Mouse (Mus musculus) testis, adult 2 months (tissue): ENCODE results near the gene Dchs2. TPM values are rescaled to one million over a fixed set of nuclear protein-coding genes. Genes with fewer than 3 reads are reported as not detected.
"Not testable (repeated sequence)": the region's sequence is repeated elsewhere in the genome, so short reads cannot be mapped to it uniquely, and the experiment has no call there.

Experiments
- H3K27ac ChIP-seq: fragments of 200-500 bp; 2 replicates; pipeline ENCODE4 v1.5.1; 2012; ENCODE audit warnings: low read depth, low read length; ENCODE audit not compliant: control insufficient read depth, insufficient read depth
- H3K27me3 ChIP-seq: fragments of 200-500 bp; 2 replicates; pipeline ENCODE4 v1.6.1; 2012; ENCODE audit warnings: mild to moderate bottlenecking, low read length, moderate library complexity; ENCODE audit not compliant: control insufficient read depth, insufficient read depth
- H3K36me3 ChIP-seq: fragments of 200-500 bp; 2 replicates; pipeline ENCODE4 v1.6.1; 2012; ENCODE audit warnings: mild to moderate bottlenecking, low read length; ENCODE audit not compliant: control insufficient read depth, insufficient read depth
- H3K4me1 ChIP-seq: fragments of 200-500 bp; 2 replicates; pipeline ENCODE4 v1.6.1; 2012; ENCODE audit warnings: low read length; ENCODE audit not compliant: control insufficient read depth, insufficient read depth
- H3K4me3 ChIP-seq: fragments of 200-500 bp; 2 replicates; pipeline ENCODE4 v1.5.1; 2012; ENCODE audit warnings: low read depth, mild to moderate bottlenecking, low read length, moderate library complexity, mixed read lengths; ENCODE audit not compliant: control insufficient read depth
- CTCF ChIP-seq: fragments of 200-500 bp; IDR thresholded peaks from 2 replicates; pipeline ENCODE4 v1.5.1; 2012; ENCODE audit warnings: low read depth, mild to moderate bottlenecking, inconsistent platforms, low read length, moderate library complexity; ENCODE audit not compliant: control insufficient read depth, insufficient read depth, insufficient replicate concordance
- POLR2A ChIP-seq: fragments of 200-500 bp; IDR thresholded peaks from 2 replicates; pipeline ENCODE4 v1.6.1; 2012; ENCODE audit warnings: low read depth, mild to moderate bottlenecking, inconsistent platforms, low read length, moderate library complexity; ENCODE audit not compliant: control insufficient read depth
- polyA plus RNA-seq: library from polyadenylated mRNA; depleted of rRNA; stranded (reverse); fragments of >200 nt; gene quantifications from 2 replicates; pipeline ENCODE4 v1.2.3, GENCODE M21; 2012

Gene Dchs2
- polyA plus RNA-seq, 1 experiment = 0.01 TPM

DNA sequence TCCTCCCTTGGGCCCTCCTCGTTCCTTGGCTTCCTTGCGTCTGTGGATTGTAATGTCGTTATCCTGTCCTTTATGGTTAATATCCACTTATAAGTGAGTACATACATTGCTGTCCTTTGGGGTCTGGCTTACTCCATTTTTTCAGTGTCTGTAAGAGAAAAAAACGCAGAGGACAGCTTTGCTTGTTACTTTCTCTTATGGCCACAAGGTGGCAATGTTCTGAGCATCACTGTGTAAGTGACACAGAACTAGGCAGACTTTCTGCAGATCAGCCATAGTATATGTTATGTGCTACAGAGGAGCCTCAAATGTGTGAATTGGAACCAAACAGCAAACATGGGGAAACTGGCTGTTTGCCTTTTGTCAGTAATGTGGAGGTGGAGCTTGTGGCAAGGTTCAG is 17.6 kb upstream of the Dchs2 start:
- no peak overlapping the region for H3K4me3 ChIP-seq
- H3K4me1 ChIP-seq = no peaks in the 10 kb centered on the region
- TF ChIP-seq CTCF (no peak), POLR2A (no peak)
- H3K27ac ChIP-seq = no peak overlapping the region
- no peaks in the 10 kb centered on the region for H3K27me3 ChIP-seq
- no peaks in the 10 kb centered on the region for H3K36me3 ChIP-seq

DNA sequence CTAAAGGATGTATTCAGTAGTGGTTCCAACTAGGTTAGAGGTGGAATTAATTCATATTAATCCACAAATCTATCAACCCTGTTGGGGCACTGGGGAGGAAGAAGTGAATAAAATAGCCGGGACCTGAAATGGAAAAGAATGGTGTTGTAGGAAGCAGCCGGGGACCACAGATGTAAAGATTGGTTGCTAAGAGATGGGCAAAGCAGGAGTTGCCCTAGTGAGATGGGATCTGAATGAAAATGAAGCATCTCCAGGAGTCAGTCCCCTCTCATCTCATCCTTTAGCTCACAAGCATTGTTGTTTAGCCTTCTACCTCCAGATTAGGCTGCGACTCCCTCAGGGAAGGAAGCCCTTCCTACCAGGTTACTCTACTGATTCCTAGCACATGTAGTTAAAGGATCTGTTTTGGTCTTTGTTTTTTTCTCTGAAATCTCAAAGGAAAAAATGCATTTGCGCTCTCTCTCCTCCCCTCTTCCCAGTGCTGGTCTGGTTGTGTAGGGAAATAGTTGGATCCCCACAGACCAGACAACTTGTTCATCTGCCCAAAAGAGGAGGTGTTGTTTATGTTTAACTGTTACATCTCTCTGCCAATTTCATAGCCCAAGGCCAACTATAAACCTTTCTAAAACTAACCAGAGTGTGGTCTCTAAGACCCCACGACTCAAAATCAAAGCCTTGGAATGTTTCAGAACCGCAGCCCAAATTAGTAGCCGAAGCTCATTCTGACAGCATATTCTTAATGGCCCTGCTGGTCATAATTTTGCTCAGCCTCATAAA is 16.1 kb upstream of the Dchs2 start:
- Histone ChIP-seq H3K4me1 (no peaks in the 10 kb centered on the region), H3K36me3 (no peaks in the 10 kb centered on the region), H3K27ac (no peak overlapping the region), H3K27me3 (no peaks in the 10 kb centered on the region), H3K4me3 (no peak overlapping the region)
- TF ChIP-seq POLR2A (no peak), CTCF (no peak)

GRCm38 (mm10) chr3:83112869-83113268 is 14.9 kb upstream of the Dchs2 start:
- TF ChIP-seq POLR2A (no peak), CTCF (no peak)
- H3K27me3 ChIP-seq = no peaks in the 10 kb centered on the region
- no peak overlapping the region for H3K27ac ChIP-seq
- no peak overlapping the region for H3K4me3 ChIP-seq
- H3K4me1 ChIP-seq = no peaks in the 10 kb centered on the region
- no peaks in the 10 kb centered on the region for H3K36me3 ChIP-seq

- no peak overlapping the region for H3K27ac ChIP-seq
- no peaks in the 10 kb centered on the region for H3K36me3 ChIP-seq
Observed at GRCm38 (mm10) chr3:83114946-83115345, 12.8 kb upstream of the Dchs2 start.

GRCm38 (mm10) chr3:83117592-83117991 is 10.2 kb upstream of the Dchs2 start:
- Histone ChIP-seq H3K27me3 (no peaks in the 10 kb centered on the region), H3K27ac (no peak overlapping the region), H3K4me1 (no peaks in the 10 kb centered on the region), H3K4me3 (no peak overlapping the region), H3K36me3 (no peaks in the 10 kb centered on the region)
- TF ChIP-seq CTCF (no peak), POLR2A (no peak)

More at GRCm38 (mm10) chr3:83114946-83115345, 12.8 kb upstream of the Dchs2 start:
- H3K4me3 ChIP-seq = no peak overlapping the region
- no peaks in the 10 kb centered on the region for H3K4me1 ChIP-seq
- TF ChIP-seq POLR2A (no peak), CTCF (no peak)
- H3K27me3 ChIP-seq = no peaks in the 10 kb centered on the region

GRCm38 (mm10) chr3:83123945-83124344 is 3.8 kb upstream of the Dchs2 start:
- H3K27me3 ChIP-seq, H3K4me1 ChIP-seq, H3K4me3 ChIP-seq, H3K27ac ChIP-seq, H3K36me3 ChIP-seq: not testable (repeated sequence)

- H3K27me3 ChIP-seq = no peaks in the 10 kb centered on the region
- TF ChIP-seq CTCF (no peak), POLR2A (no peak)
- H3K36me3 ChIP-seq = no peaks in the 10 kb centered on the region
- peak overlapping the region; percentile 1; the same call in 1 of the 2 replicates for H3K4me3 ChIP-seq
- peaks cover 10% of the 10 kb centered on the region for H3K4me1 ChIP-seq
- no peak overlapping the region for H3K27ac ChIP-seq
Observed at GRCm38 (mm10) chr3:83127088-83127725, 541 bp upstream of the Dchs2 start.

DNA sequence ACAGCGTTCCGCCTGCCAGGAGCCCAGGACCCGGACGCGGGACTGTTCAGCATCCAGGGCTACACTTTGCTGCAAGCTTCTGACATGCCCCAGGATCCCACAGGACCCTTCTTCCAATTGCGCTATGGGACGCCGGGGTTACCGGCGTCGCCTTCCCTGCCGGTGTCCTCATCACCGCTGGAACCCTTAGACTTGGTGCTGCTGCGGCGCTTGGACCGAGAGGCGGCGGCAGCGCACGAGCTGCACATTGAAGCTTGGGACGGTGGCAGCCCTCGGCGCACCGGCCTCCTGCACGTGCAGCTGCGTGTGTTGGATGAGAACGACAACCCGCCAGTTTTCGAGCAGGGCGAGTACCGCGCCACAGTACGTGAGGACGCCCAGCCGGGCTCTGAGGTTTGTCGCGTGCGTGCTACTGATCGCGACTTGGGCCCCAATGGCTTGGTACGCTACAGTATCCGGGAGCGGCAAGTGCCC is 738 bp downstream of the Dchs2 start:
- Histone ChIP-seq H3K4me1 (peaks cover 10% of the 10 kb centered on the region), H3K36me3 (no peaks in the 10 kb centered on the region), H3K4me3 (peak overlapping the region; percentile 2), H3K27me3 (no peaks in the 10 kb centered on the region), H3K27ac (no peak overlapping the region)
- TF ChIP-seq POLR2A = no peak
- no peak for TF ChIP-seq CTCF
